Mouse (Mus musculus) myocyte (in vitro differentiated cells): Measurements from ENCODE around the gene Usp32. TPM values are rescaled to one million over a fixed set of nuclear protein-coding genes. Genes with fewer than 3 reads are reported as not detected.

Experiments
- H3K27me3 ChIP-seq: one replicate; pipeline ENCODE4 v1.6.1; 2011; ENCODE audit not compliant: control insufficient read depth, insufficient read depth, insufficient read length
- H3K36me3 ChIP-seq: one replicate; pipeline ENCODE4 v1.6.1; 2011; ENCODE audit not compliant: control insufficient read depth, insufficient read depth
- H3K4me2 ChIP-seq: one replicate; pipeline ENCODE4 v1.6.1; 2011; ENCODE audit warnings: low read depth, control low read depth
- H3K4me3 ChIP-seq: one replicate; pipeline ENCODE4 v1.5.1; 2011; ENCODE audit warnings: mild to moderate bottlenecking, control low read depth, moderate library complexity
- H3K79me2 ChIP-seq: one replicate; pipeline ENCODE4 v1.6.1; 2011; ENCODE audit not compliant: control insufficient read depth, insufficient read depth
- H3ac ChIP-seq: one replicate; pipeline ENCODE4 v1.6.1; 2011; ENCODE audit not compliant: control insufficient read depth, insufficient read length
- CEBPB ChIP-seq: IDR thresholded peaks from 2 replicates; pipeline ENCODE4 v1.6.1; 2011; ENCODE audit warnings: mild to moderate bottlenecking, moderate library complexity; ENCODE audit not compliant: poor library complexity, insufficient read depth, severe bottlenecking
- E2F4 ChIP-seq: IDR thresholded peaks from one replicate; pipeline ENCODE4 v1.6.1; 2011; ENCODE audit warnings: mild to moderate bottlenecking, control low read depth, moderate library complexity; ENCODE audit not compliant: insufficient read depth
- MAX ChIP-seq: IDR thresholded peaks from one replicate; pipeline ENCODE4 v1.6.1; 2011; ENCODE audit warnings: low read depth, mild to moderate bottlenecking, control low read depth
- MYOD1 ChIP-seq, 3 experiments: IDR thresholded peaks; one replicate each; pipeline ENCODE4 v1.6.1; 2011; ENCODE audit warnings: control low read depth in 2 of 3, low read depth in 2 of 3, mild to moderate bottlenecking in 2 of 3, moderate library complexity in 1 of 3; ENCODE audit not compliant: insufficient read length in 2 of 3, control insufficient read depth in 1 of 3
- MYOG ChIP-seq, 3 experiments: IDR thresholded peaks; one replicate each; pipeline ENCODE4 v1.6.1; 2011; ENCODE audit warnings: control low read depth in 2 of 3, low read depth in 2 of 3, mild to moderate bottlenecking in 2 of 3; ENCODE audit not compliant: insufficient read length in 2 of 3, control insufficient read depth in 1 of 3, insufficient read depth in 1 of 3
- POLR2A ChIP-seq: IDR thresholded peaks from one replicate; pipeline ENCODE4 v1.6.1; 2011; ENCODE audit warnings: low read depth, mild to moderate bottlenecking, control low read depth, moderate library complexity; ENCODE audit not compliant: insufficient read length
- POLR2AphosphoS2 ChIP-seq: IDR thresholded peaks from one replicate; pipeline ENCODE4 v1.6.1; 2011; ENCODE audit warnings: low read depth, control low read depth; ENCODE audit not compliant: insufficient read length
- REST ChIP-seq: IDR thresholded peaks from one replicate; pipeline ENCODE4 v1.6.1; 2011; ENCODE audit warnings: mild to moderate bottlenecking, control low read depth, moderate library complexity; ENCODE audit not compliant: insufficient read depth, insufficient read length
- SRF ChIP-seq: IDR thresholded peaks from one replicate; pipeline ENCODE4 v1.6.1; 2011; ENCODE audit warnings: low read depth; ENCODE audit not compliant: control insufficient read depth, insufficient read length
- TCF12 ChIP-seq: IDR thresholded peaks from one replicate; pipeline ENCODE4 v1.6.1; 2011; ENCODE audit warnings: mild to moderate bottlenecking, control low read depth; ENCODE audit not compliant: poor library complexity, insufficient read depth, severe bottlenecking
- TCF3 ChIP-seq: IDR thresholded peaks from one replicate; pipeline ENCODE4 v1.6.1; 2011; ENCODE audit warnings: low read depth, control low read depth; ENCODE audit not compliant: insufficient read length
- USF1 ChIP-seq: IDR thresholded peaks from one replicate; pipeline ENCODE4 v1.6.1; 2011; ENCODE audit warnings: low read depth, mild to moderate bottlenecking, control low read depth, moderate library complexity
- polyA plus RNA-seq: library from polyadenylated mRNA; unstranded; fragments of >200 nt; fragmentation: generic; extraction: Trizol; gene quantifications from one replicate; pipeline ENCODE4 v1.2.1, GENCODE M21; 2012; ENCODE audit warnings: missing spikeins

The Usp32 gene
- polyA plus RNA-seq, 1 experiment = 4.5 TPM

DNA sequence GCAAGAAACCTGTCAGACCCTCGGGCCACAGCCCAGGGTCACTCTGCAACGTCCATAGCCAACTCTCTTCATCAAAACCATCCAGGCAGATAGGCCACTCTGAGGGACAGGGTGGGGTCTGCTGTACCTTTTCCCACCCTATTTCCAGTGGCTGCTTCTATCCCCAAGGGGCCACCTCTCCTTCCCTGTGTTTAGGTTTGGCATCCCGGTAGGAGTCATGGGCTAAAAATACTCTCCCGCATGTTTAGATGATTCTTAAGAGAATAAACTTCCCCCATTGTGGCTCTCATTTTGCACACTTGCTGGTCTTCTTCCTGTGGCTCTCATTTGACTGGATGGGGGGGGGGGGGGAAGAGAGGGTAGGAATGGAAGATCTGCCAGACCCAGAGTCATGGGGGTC, 171.7 kb downstream of the Usp32 start:
- Histone ChIP-seq H3K4me2 (no peak overlapping the region), H3K36me3 (no peaks in the 10 kb centered on the region), H3K79me2 (no peaks in the 10 kb centered on the region), H3ac (no peak overlapping the region), H3K27me3 (no peaks in the 10 kb centered on the region), H3K4me3 (no peak overlapping the region)
- TF ChIP-seq TCF3 = no peak

DNA sequence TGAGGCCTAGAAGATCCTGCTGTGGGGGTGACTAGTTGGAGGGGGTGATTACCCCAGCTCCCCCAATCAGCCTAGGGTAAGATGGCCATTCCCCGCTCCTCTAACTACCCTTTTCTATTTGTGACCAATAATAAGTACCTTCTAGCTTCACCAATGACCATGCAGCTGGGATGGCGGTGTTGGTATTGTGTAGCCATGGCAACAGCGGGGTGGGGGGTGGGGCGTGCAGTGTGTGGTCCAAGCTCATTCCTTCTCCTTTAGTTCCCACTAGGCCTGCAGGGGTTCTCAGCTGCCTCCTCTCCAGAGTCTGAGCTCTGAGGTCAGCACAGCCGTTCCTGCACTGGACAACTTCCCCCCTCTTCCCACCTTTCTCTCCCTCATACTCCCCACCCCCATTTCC, 172.8 kb downstream of the Usp32 start:
- no peaks in the 10 kb centered on the region for H3K36me3 ChIP-seq
- no peaks in the 10 kb centered on the region for H3K79me2 ChIP-seq
- no peak overlapping the region for H3K4me3 ChIP-seq
- no peaks in the 10 kb centered on the region for H3K27me3 ChIP-seq
- no peak overlapping the region for H3K4me2 ChIP-seq
- no peak overlapping the region for H3ac ChIP-seq
- TF ChIP-seq REST (no peak), POLR2A (no peak), SRF (no peak), MYOG (IDR thresholded peaks at IDR 0.05; ENCODE audit: control insufficient read depth in 1 of 3, insufficient read depth in 1 of 3, insufficient read length in 2 of 3, low read depth in 2 of 3) (no peak), POLR2AphosphoS2 (no peak), E2F4 (no peak), MYOD1 (IDR thresholded peaks at IDR 0.05; ENCODE audit: control insufficient read depth in 1 of 3, insufficient read length in 2 of 3, low read depth in 2 of 3) (no peak), CEBPB (no peak), USF1 (no peak), TCF3 (no peak), MAX (no peak), TCF12 (no peak)

DNA sequence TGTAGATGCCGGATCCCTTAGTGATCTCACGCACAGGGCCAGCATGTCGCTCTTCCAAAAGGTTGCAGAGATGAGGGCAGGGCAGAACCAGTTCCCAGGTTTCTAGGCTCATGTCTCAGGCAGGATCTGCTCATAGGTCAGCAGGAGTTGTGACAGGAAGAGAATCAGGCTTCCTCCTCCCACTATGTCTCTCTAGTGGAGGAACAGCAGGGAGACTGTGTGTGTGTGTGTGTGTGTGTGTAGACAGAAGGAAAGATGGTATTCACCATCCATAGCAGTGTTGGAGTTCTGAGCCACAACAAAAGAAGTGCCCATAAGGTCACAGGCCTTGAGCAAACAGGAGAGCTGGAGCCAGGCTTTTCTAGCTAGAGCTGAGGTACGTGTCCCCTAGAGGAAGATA, 173.3 kb downstream of the Usp32 start:
- Histone ChIP-seq H3K27me3 (no peaks in the 10 kb centered on the region), H3K79me2 (no peaks in the 10 kb centered on the region), H3K4me3 (no peak overlapping the region), H3ac (no peak overlapping the region), H3K36me3 (no peaks in the 10 kb centered on the region), H3K4me2 (no peak overlapping the region)
- no peak for TF ChIP-seq REST
- no peak for TF ChIP-seq TCF3
- TF ChIP-seq USF1 = no peak
- no peak for TF ChIP-seq SRF
- TF ChIP-seq CEBPB = no peak
- TF ChIP-seq MYOG (IDR thresholded peaks at IDR 0.05; ENCODE audit: control insufficient read depth in 1 of 3, insufficient read depth in 1 of 3, insufficient read length in 2 of 3, low read depth in 2 of 3) = no peak
- no peak for TF ChIP-seq POLR2AphosphoS2
- no peak for TF ChIP-seq TCF12
- no peak for TF ChIP-seq MAX
- no peak for TF ChIP-seq E2F4
- TF ChIP-seq MYOD1 (IDR thresholded peaks at IDR 0.05; ENCODE audit: control insufficient read depth in 1 of 3, insufficient read length in 2 of 3, low read depth in 2 of 3) = no peak
- TF ChIP-seq POLR2A = no peak

DNA sequence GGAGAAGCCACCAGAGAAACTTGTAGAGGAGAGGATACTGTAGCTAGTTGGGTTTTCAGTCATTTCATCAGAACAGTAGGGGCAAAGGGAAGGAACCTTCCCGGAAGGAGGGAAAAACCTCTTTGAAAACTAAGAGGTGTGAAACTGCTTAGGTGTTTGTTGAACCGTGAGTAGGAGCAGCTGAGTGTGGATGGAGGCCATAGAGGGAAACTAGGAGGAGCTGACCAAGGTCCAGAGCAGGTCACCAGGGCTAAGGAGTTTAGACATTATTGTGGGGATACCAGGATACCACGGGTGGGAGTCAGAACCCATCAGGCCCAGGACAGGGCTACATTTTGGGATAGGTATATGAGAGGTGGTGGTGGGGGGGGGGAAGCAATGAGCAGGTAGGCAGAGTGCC, 176.4 kb downstream of the Usp32 start:
- no peak for TF ChIP-seq SRF
- TF ChIP-seq MYOD1 (IDR thresholded peaks at IDR 0.05; ENCODE audit: control insufficient read depth in 1 of 3, insufficient read length in 2 of 3, low read depth in 2 of 3) = no peak
- TF ChIP-seq POLR2AphosphoS2 = no peak
- TF ChIP-seq E2F4 = no peak
- TF ChIP-seq TCF12 = no peak
- TF ChIP-seq USF1 = no peak
- no peak for TF ChIP-seq POLR2A
- TF ChIP-seq CEBPB = no peak
- TF ChIP-seq MYOG (IDR thresholded peaks at IDR 0.05; ENCODE audit: control insufficient read depth in 1 of 3, insufficient read depth in 1 of 3, insufficient read length in 2 of 3, low read depth in 2 of 3) = no peak
- TF ChIP-seq MAX = no peak
- TF ChIP-seq REST = no peak
- TF ChIP-seq TCF3 = no peak
- peaks cover 24% of the 10 kb centered on the region for H3K27me3 ChIP-seq
- H3ac ChIP-seq = no peak overlapping the region
- H3K4me2 ChIP-seq = no peak overlapping the region
- H3K79me2 ChIP-seq = no peaks in the 10 kb centered on the region
- no peak overlapping the region for H3K4me3 ChIP-seq
- no peaks in the 10 kb centered on the region for H3K36me3 ChIP-seq

DNA sequence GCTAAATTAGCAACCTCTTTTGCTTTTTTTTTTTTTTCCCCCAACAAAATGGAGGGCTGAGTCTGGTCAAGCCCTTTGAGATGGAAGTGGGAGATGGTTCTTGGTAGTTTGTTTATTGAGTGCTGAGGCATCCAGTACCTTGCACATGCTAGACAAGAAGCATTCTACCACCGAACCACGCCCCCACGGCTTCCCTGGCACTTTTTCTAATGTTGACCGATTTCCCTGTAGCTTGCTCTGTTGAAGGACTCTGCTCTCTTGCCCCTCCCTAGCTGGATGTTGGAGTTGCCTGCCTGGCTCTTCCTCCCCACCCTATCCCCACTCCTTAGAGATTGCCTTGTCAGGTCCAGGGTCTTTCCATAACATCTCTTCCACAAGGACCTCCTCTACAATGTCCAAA, 177.4 kb downstream of the Usp32 start:
- no peak overlapping the region for H3K4me3 ChIP-seq
- no peak for TF ChIP-seq USF1
- TF ChIP-seq E2F4 = no peak
- no peak for TF ChIP-seq POLR2A
- no peak for TF ChIP-seq MYOG (IDR thresholded peaks at IDR 0.05; ENCODE audit: control insufficient read depth in 1 of 3, insufficient read depth in 1 of 3, insufficient read length in 2 of 3, low read depth in 2 of 3)
- TF ChIP-seq SRF = no peak
- TF ChIP-seq REST = no peak
- no peak overlapping the region for H3ac ChIP-seq
- no peaks in the 10 kb centered on the region for H3K79me2 ChIP-seq
- peaks cover 32% of the 10 kb centered on the region for H3K27me3 ChIP-seq
- no peaks in the 10 kb centered on the region for H3K36me3 ChIP-seq
- H3K4me2 ChIP-seq = no peak overlapping the region
